Comparison of ENCODE assay signal across 8 mouse cellular contexts in genomic region chr2:170287301-170287885, GRCm38 (mm10).
DNase-seq lines count a peak whose midpoint lies in the region; ATAC-seq and TF ChIP-seq lines count a peak whose summit lies in the region.

No protein-coding gene starts in this region.

- peaks cover 12% of the 10 kb centered on the region; the same call in 1 of the 2 replicates for H3K4me1 ChIP-seq in hindbrain, postnatal 0 days (ENCODE audit: insufficient read depth, low read length)

- H3K9me3 ChIP-seq in hindbrain, postnatal 0 days (ENCODE audit: low read length), result no peaks in the 10 kb centered on the region

- H3K4me3 ChIP-seq in hindbrain, postnatal 0 days (ENCODE audit: low read length), result peak overlapping the region; percentile 29

- peak; percentile 31; the same call in 1 of the 2 replicates for ATAC-seq in common myeloid progenitor, adult 5-6 weeks (replicated peaks; ENCODE audit: low read depth, poor library complexity, severe bottlenecking)
- peak; percentile 95 for ATAC-seq in hindbrain, postnatal 0 days

- H3K27ac ChIP-seq in hindbrain, postnatal 0 days, result peak overlapping the region; percentile 76

- H3K36me3 ChIP-seq in hindbrain, postnatal 0 days (ENCODE audit: insufficient read depth, low read length), result no peaks in the 10 kb centered on the region

- WGBS in hindbrain, postnatal 0 days, result 1% methylated on average over 27 of the region's 27 CpGs

- DNase-seq in R1 (ENCODE audit: low read depth, low spot score), result peak; percentile 88
- DNase-seq in gastrocnemius, postnatal 25 days, result peak; percentile 61
- DNase-seq in hindbrain, postnatal 0 days (ENCODE audit: low spot score), result peak; percentile 81
- peak; percentile 19 to 31 for DNase-seq in left cerebral cortex, adult 8-10 months (ENCODE audit: low spot score in 2 of 2)
- DNase-seq in lung, postnatal 4 days, result peak; percentile 70 to 74
- DNase-seq in right cerebral cortex, adult 2 months (ENCODE audit: low spot score in 2 of 2), result peak; percentile 39 to 65
- DNase-seq in spleen, postnatal 10 days (ENCODE audit: low spot score in 2 of 2), result no peak

- H3K4me2 ChIP-seq in hindbrain, postnatal 0 days (ENCODE audit: low read depth, low read length), result peak overlapping the region; percentile 65

- TF ChIP-seq CTCF in hindbrain, postnatal 0 days (IDR thresholded peaks at IDR 0.05; ENCODE audit: low read depth), result no peak

- H3K9ac ChIP-seq in hindbrain, postnatal 0 days (replicated peaks; ENCODE audit: low read length), result 0 out of 2 replicates have a peak overlapping the region, but pooled peaks have one; percentile 1

- H3K27me3 ChIP-seq in hindbrain, postnatal 0 days (ENCODE audit: insufficient read depth, low read length), result no peaks in the 10 kb centered on the region

Comparison
In these comparisons a context has a peak if more than half of its experiments do, and no peak if none do; other contexts are left out.
1. DNase-seq: peak in R1 (single experiment), gastrocnemius, postnatal 25 days (single experiment), hindbrain, postnatal 0 days (single experiment), left cerebral cortex, adult 8-10 months (2 of 2), lung, postnatal 4 days (2 of 2) and right cerebral cortex, adult 2 months (2 of 2); none in spleen, postnatal 10 days (0 of 2).